Mouse (Mus musculus) activated CD4-positive, CD25-positive, alpha-beta regulatory T cell, adult 4 months (primary cell): ENCODE data around the gene Rftn2. TPM values are rescaled to one million over a fixed set of nuclear protein-coding genes. Genes with fewer than 3 reads are reported as not detected.

Source experiments
- ATAC-seq: one replicate; pipeline ENCODE4 v1.8.0; 2017
- polyA plus RNA-seq, 2 experiments: library from polyadenylated mRNA; unstranded; fragments of 100-300 nt; shearing (Covaris generic); gene quantifications; one replicate each; pipeline ENCODE4 v1.2.1; 2017

The Rftn2 gene
- polyA plus RNA-seq, 2 experiments from 2014 or later, result 2.8 to 3.5 TPM

- ATAC-seq, result no peak
Observed at GRCm38 (mm10) chr1:55123561-55123960, 103.0 kb downstream of the Rftn2 start.

DNA sequence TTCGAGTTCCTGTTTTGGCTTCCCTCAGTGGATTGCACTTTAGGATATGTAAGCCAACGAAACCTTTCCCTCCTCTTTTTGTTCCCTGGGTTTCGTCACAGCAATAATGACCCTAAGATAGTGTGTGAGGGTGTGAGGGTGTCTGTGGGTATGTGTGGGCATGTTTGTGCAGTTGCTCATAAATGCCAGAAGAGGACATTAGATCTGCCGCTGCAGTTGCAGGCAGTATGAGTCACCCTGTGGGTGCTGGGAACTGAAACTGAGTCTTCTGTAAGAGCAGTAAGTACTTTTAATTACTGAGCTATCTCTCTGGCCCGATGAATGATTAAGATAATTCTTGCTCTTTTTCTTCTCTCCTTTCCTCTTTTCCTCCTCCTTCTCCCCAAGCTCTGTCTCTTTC lies 103.5 kb downstream of the Rftn2 start:
- no peak for ATAC-seq

Other genes starting within 250 kb of the Rftn2 start
- gene Sf3b1, start 199.3 kb downstream of the Rftn2 start, polyA plus RNA-seq, result 100 to 1,000 TPM; 412 to 421 TPM
- 10 to 100 TPM; 15.4 to 20.7 TPM for gene Coq10b, start 174.0 kb downstream of the Rftn2 start, polyA plus RNA-seq
- gene Hspe1, start 138.7 kb downstream of the Rftn2 start, polyA plus RNA-seq, result 100 to 1,000 TPM; 161 to 194 TPM
- gene Hspd1, start 138.5 kb downstream of the Rftn2 start, polyA plus RNA-seq, result 100 to 1,000 TPM; 131 to 198 TPM
- 100 to 1,000 TPM in 1 of 2 experiments, 10 to 100 TPM in 1; 97.5 to 143 TPM for gene Mob4, start 95.6 kb downstream of the Rftn2 start, polyA plus RNA-seq
- gene Mars2, start 10.4 kb upstream of the Rftn2 start, polyA plus RNA-seq, result 1 to 10 TPM; 2.6 to 2.7 TPM
- gene Boll, start 136.7 kb upstream of the Rftn2 start, polyA plus RNA-seq, result under 1 TPM in 1 of 2 experiments, not detected in 1; 0.33 TPM
- gene Plcl1, start 179.1 kb upstream of the Rftn2 start, polyA plus RNA-seq, result 1 to 10 TPM; 1.5 to 2.6 TPM